Mouse (Mus musculus) gastrocnemius, postnatal 14 days (tissue): ENCODE data around the gene Slc6a20a. TPM values are rescaled to one million over a fixed set of nuclear protein-coding genes. Genes with fewer than 3 reads are reported as not detected.

Experiments
- DNase-seq: peaks from one replicate; pipeline ENCODE4 v3.0.0; 2021; ENCODE audit warnings: mixed read lengths
- intact Hi-C: fragments of 180-260 bp; cut with DNase I; formaldehyde crosslinking; loops from one replicate; pipeline ENCODE4 v1.15.1; 2025; ENCODE audit warnings: low total_unique reads
- total RNA-seq, 2 experiments: library from RNA; stranded (reverse); gene quantifications; 2 replicates each; pipeline ENCODE4 v1.2.3; 2021

Gene Slc6a20a
- total RNA-seq, 2 experiments from 2014 or later: not detected

DNA sequence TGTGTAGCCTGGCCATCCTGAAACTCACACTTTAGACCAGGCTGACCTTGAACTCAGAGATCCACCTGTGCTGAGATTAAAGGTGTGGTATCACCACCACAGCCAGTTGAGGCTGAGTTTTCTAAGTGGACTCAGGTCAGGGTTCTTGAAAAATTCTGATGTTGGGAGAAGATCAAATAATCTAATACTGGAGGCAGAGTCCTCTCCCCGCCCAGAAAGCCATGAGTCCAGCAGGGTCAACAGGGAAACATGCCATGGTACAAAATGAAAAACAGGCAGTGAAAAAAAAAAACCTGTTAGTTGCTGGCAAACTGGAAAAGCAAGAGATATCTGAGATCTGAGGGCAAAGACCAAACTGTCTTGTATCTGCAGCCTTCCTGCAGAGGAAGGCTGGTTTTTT lies 38.6 kb downstream of the Slc6a20a start:
- DNase-seq: no peak
- intact Hi-C loops: no loop called here

GRCm38 (mm10) chr9:123638668-123639089 lies 40.0 kb downstream of the Slc6a20a start:
- intact Hi-C loops: no loop called here
- no peak for DNase-seq

GRCm38 (mm10) chr9:123638231-123638630 lies 40.5 kb downstream of the Slc6a20a start:
- no peak for DNase-seq
- intact Hi-C loops: no loop called here

DNA sequence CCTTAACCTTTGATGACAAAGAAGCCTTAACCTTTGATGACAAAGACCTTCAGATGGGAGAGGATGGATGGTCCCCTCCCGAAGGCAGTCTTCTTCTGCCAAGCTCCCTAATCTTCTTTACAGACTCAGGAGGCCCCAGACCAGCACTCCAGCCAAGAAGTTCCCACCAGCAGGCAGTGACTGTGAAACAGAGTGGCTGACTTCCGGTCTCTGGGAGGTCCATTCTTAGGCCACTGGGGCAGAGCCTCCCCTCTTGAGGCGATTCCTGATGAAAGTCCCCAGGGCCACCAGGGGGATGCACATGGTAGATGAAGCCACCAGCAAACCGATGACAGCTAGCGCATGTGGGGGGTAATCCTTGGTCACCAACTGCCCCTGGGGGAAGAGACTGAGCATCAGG lies 41.9 kb downstream of the Slc6a20a start:
- no peak for DNase-seq
- intact Hi-C loops: no loop called here

GRCm38 (mm10) chr9:123632993-123633392 lies 45.7 kb downstream of the Slc6a20a start:
- DNase-seq: no peak
- intact Hi-C loops: no loop called here

GRCm38 (mm10) chr9:123632281-123632680 lies 46.4 kb downstream of the Slc6a20a start, which contains the start of gene Slc6a20b:
TSS of gene Slc6a20b (minus strand) at chr9:123632565.
- intact Hi-C loops: no loop called here
- no peak for DNase-seq

- intact Hi-C loops: no loop called here
- DNase-seq: no peak
Observed at GRCm38 (mm10) chr9:123631666-123632065, 47.0 kb downstream of the Slc6a20a start.

GRCm38 (mm10) chr9:123625821-123626220 lies 52.9 kb downstream of the Slc6a20a start:
- intact Hi-C loops: no loop called here
- DNase-seq: no peak

DNA sequence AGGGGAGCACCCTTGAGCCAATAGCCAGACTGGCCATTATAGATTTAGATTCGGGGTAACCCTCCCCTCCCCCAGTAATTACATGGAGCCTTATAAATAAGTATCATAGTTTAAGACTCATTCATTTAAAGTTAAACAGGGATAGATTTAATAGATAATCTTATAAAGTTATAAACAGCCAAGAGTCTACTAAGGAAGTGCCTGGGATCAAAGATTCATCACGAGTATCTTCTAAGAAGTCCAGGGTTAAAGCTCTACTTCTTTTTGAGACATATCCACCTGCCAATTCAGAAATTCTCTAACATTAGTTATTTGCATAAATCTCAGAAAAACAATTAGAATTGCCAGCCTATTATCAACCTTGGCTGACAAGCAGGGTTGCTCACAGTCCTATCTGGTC lies 53.9 kb downstream of the Slc6a20a start:
- intact Hi-C loops: no loop called here
- DNase-seq: no peak

GRCm38 (mm10) chr9:123620311-123621098 lies 58.2 kb downstream of the Slc6a20a start:
- DNase-seq: no peak
- intact Hi-C loops: no loop called here

DNA sequence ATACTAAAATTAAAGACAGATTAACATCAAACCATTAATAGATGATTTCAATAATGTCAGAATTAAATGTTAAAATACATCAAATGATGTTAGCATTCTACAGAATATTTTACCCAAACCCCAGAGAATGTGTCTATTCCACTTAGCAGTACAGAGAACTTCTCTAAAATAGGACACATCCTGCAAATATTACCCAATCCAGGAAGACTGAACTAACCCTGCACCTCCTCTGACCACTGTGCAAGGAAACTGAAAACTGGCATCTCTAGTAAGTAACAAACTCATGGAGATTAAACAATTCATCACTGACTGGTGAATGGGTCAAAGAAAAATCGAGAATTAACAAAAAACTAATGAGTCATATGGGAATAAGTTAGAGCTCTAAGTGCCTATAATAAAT lies 77.2 kb downstream of the Slc6a20a start:
- no peak for DNase-seq
- intact Hi-C loops: no loop called here

GRCm38 (mm10) chr9:123597376-123597775 lies 81.3 kb downstream of the Slc6a20a start:
- intact Hi-C loops: no loop called here
- DNase-seq: no peak

GRCm38 (mm10) chr9:123596910-123597309 lies 81.8 kb downstream of the Slc6a20a start:
- DNase-seq: no peak
- intact Hi-C loops: no loop called here

DNA sequence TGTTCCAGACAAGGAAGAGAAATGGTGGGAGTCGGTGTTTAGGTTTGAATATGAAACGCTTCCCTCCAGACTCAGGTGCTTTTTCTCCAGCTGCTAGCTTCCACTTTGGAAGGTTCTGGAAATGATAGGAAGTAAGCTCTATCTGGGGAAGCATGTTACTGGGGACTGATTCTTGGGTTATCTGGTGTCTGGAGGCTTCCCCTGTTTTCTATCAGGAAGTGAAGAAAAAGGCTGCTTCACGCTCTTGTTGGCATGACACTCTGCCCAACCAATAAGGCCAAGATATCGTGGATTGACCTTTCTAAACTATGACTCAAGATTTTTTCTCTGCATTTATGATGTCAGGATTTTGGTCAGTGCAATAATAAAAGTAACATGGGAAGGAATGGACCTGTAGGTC lies 83.5 kb downstream of the Slc6a20a start:
- no peak for DNase-seq
- intact Hi-C loops: no loop called here

- intact Hi-C loops: no loop called here
- no peak for DNase-seq
Observed at GRCm38 (mm10) chr9:123589240-123589910, 89.3 kb downstream of the Slc6a20a start.

Other genes with a start within 250 kb of the Slc6a20a start
- 10 to 100 TPM; 29.4 to 31.2 TPM for gene Limd1, start 200.2 kb downstream of the Slc6a20a start, total RNA-seq
- 10 to 100 TPM; 19.2 to 23.7 TPM for gene Sacm1l, start 149.1 kb downstream of the Slc6a20a start, total RNA-seq
- not detected for gene Slc6a20b, start 46.3 kb downstream of the Slc6a20a start, total RNA-seq
- under 1 TPM in 1 of 2 experiments, not detected in 1; 0.11 TPM for gene Ccr9, start 446 bp downstream of the Slc6a20a start, total RNA-seq
- gene Lztfl1, start 38.8 kb upstream of the Slc6a20a start, total RNA-seq: 10 to 100 TPM; 16.2 to 20.2 TPM
- under 1 TPM in 1 of 2 experiments, not detected in 1; 0.21 TPM for gene Cxcr6, start 127.6 kb upstream of the Slc6a20a start, total RNA-seq
- gene Fyco1, start 173.0 kb upstream of the Slc6a20a start, total RNA-seq: 100 to 1,000 TPM; 175 to 183 TPM
- not detected for gene Xcr1, start 183.1 kb upstream of the Slc6a20a start, total RNA-seq